Mouse (Mus musculus): Measurements from ENCODE around the gene Neo1. TPM values are rescaled to one million over a fixed set of nuclear protein-coding genes. Genes with fewer than 3 reads are reported as not detected.
A peak's percentile ranks its signal among the peaks of the same experiment; 100 is the strongest.

The Neo1 gene
- total and polyA plus RNA-seq, 3 experiments = 0.85 to 2.1 (median 1.4) TPM

GRCm38 (mm10) chr9:59016060-59016719 lies 20.1 kb downstream of the Neo1 start:
- no peak overlapping the region for H3K4me3 ChIP-seq (replicated peaks in 1 of 3; ENCODE audit: low read depth in 2 of 3, low read length in 2 of 3, poor library complexity in 1 of 3)
- no peak for DNase-seq (ENCODE audit: extremely low read depth)
- dilution Hi-C loops (cut with MboI; ENCODE audit: extremely low pct_ligation_motif_present, extremely low pct_unique_long_range_greater_than_20kb, low sequenced_read_pairs) = no loop called here
- no peak overlapping the region for H3K27ac ChIP-seq (ENCODE audit: insufficient read depth, low read depth)
- H3K36me3 ChIP-seq (replicated peaks in 1 of 2; ENCODE audit: control insufficient read depth in 1 of 2, insufficient read depth in 1 of 2, low read length in 1 of 2) = no peaks in the 10 kb centered on the region
- no peaks in the 10 kb centered on the region for H3K4me1 ChIP-seq (ENCODE audit: control insufficient read depth in 1 of 2, insufficient read depth in 2 of 2)
- no peaks in the 10 kb centered on the region for H3K9me3 ChIP-seq (replicated peaks; ENCODE audit: low read length)
- no peaks in the 10 kb centered on the region for H3K27me3 ChIP-seq (replicated peaks)
- no peak overlapping the region for H3K4me2 ChIP-seq (ENCODE audit: insufficient read depth, low read depth, poor library complexity, severe bottlenecking)
- in situ Hi-C loops (cut with MboI; ENCODE audit: low pct_ligation_motif_present, low pct_unique_long_range_greater_than_20kb, low sequenced_read_pairs) = loop anchor here (10.0 kb wide), 1 partner anchor 269 kb away; no protein-coding TSS in a partner anchor
- H3K79me2 ChIP-seq (replicated peaks; ENCODE audit: control insufficient read depth, extremely low read depth, insufficient read depth, poor library complexity, severe bottlenecking) = no peaks in the 10 kb centered on the region
- H3K9ac ChIP-seq (ENCODE audit: insufficient read depth, low read depth) = no peak overlapping the region
- TF ChIP-seq POLR2A (IDR thresholded peaks at IDR 0.05; ENCODE audit: low read depth, low read length) = no peak
- no peak for TF ChIP-seq USF1 (IDR thresholded peaks at IDR 0.05; ENCODE audit: low read depth, low read length)
- no peak for TF ChIP-seq HCFC1 (IDR thresholded peaks at IDR 0.05; ENCODE audit: low read depth, low read length)
- TF ChIP-seq SIN3A (IDR thresholded peaks at IDR 0.05; ENCODE audit: low read length) = no peak
- TF ChIP-seq ELF1 (IDR thresholded peaks at IDR 0.05; ENCODE audit: low read depth, low read length) = no peak
- no peak for TF ChIP-seq MEF2A (IDR thresholded peaks at IDR 0.05; ENCODE audit: borderline replicate concordance, low read depth, low read length)
- no peak for TF ChIP-seq ETS1 (conservative IDR thresholded peaks at IDR 0.05; ENCODE audit: low read depth, low read length)
- no peak for TF ChIP-seq E2F4 (IDR thresholded peaks at IDR 0.05; ENCODE audit: insufficient replicate concordance, low read depth, low read length)
- no peak for TF ChIP-seq PAX5 (IDR thresholded peaks at IDR 0.05; ENCODE audit: low read length)
- no peak for TF ChIP-seq MYC (IDR thresholded peaks at IDR 0.05; ENCODE audit: low read depth, low read length)
- TF ChIP-seq NELFE (IDR thresholded peaks at IDR 0.05; ENCODE audit: low read depth, low read length) = no peak
- TF ChIP-seq SMC3 (IDR thresholded peaks at IDR 0.05; ENCODE audit: low read depth, low read length) = no peak
- TF ChIP-seq ZNF384 (IDR thresholded peaks at IDR 0.05; ENCODE audit: low read depth, low read length) = no peak
- no peak for TF ChIP-seq NRF1 (IDR thresholded peaks at IDR 0.05; ENCODE audit: low read depth, low read length)
- no peak for TF ChIP-seq CTCF (conservative IDR thresholded peaks at IDR 0.05 in 1 of 2, IDR thresholded peaks at IDR 0.05 in 1 of 2; ENCODE audit: low read depth in 2 of 2, low read length in 2 of 2)
- TF ChIP-seq UBTF (IDR thresholded peaks at IDR 0.05; ENCODE audit: low read depth, low read length) = no peak

GRCm38 (mm10) chr9:59013365-59013764 lies 22.9 kb downstream of the Neo1 start:
- in situ Hi-C loops (cut with MboI; ENCODE audit: low pct_ligation_motif_present, low pct_unique_long_range_greater_than_20kb, low sequenced_read_pairs) (loop anchor here (10.0 kb wide), 1 partner anchor 271 kb away; no protein-coding TSS in a partner anchor), dilution Hi-C loops (cut with MboI; ENCODE audit: extremely low pct_ligation_motif_present, extremely low pct_unique_long_range_greater_than_20kb, low sequenced_read_pairs) (no loop called here)
- Histone ChIP-seq H3K9me3 (replicated peaks; ENCODE audit: low read length) (no peaks in the 10 kb centered on the region), H3K36me3 (replicated peaks in 1 of 2; ENCODE audit: control insufficient read depth in 1 of 2, insufficient read depth in 1 of 2, low read length in 1 of 2) (no peaks in the 10 kb centered on the region), H3K4me2 (ENCODE audit: insufficient read depth, low read depth, poor library complexity, severe bottlenecking) (no peak overlapping the region), H3K27me3 (replicated peaks) (no peaks in the 10 kb centered on the region), H3K79me2 (replicated peaks; ENCODE audit: control insufficient read depth, extremely low read depth, insufficient read depth, poor library complexity, severe bottlenecking) (no peaks in the 10 kb centered on the region), H3K9ac (ENCODE audit: insufficient read depth, low read depth) (no peak overlapping the region), H3K4me3 (replicated peaks in 1 of 3; ENCODE audit: low read depth in 2 of 3, low read length in 2 of 3, poor library complexity in 1 of 3) (no peak overlapping the region), H3K27ac (ENCODE audit: insufficient read depth, low read depth) (no peak overlapping the region), H3K4me1 (ENCODE audit: control insufficient read depth in 1 of 2, insufficient read depth in 2 of 2) (no peaks in the 10 kb centered on the region)
- DNase-seq (ENCODE audit: extremely low read depth) = peak; percentile 43
- TF ChIP-seq NRF1 (IDR thresholded peaks at IDR 0.05; ENCODE audit: low read depth, low read length) (no peak), ZC3H11A (IDR thresholded peaks at IDR 0.05; ENCODE audit: low read depth, low read length) (peak; percentile 57; the same call in 1 of the 2 replicates), SMC3 (IDR thresholded peaks at IDR 0.05; ENCODE audit: low read depth, low read length) (peak; percentile 82), MYC (IDR thresholded peaks at IDR 0.05; ENCODE audit: low read depth, low read length) (no peak), RAD21 (IDR thresholded peaks at IDR 0.05; ENCODE audit: low read depth, low read length) (peak; percentile 85), CTCF (conservative IDR thresholded peaks at IDR 0.05 in 1 of 2, IDR thresholded peaks at IDR 0.05 in 1 of 2; ENCODE audit: low read depth in 2 of 2, low read length in 2 of 2) (peak; percentile 38 to 76; a peak in 3 of 4 replicates), TCF12 (IDR thresholded peaks at IDR 0.05; ENCODE audit: low read depth, low read length) (no peak)
